Mouse (Mus musculus) kidney, adult 9 months (tissue): Measurements from ENCODE around the gene Dnaaf1.

Experiments
- DNase-seq: peaks from one replicate; pipeline ENCODE4 v3.0.0; 2022

The Dnaaf1 gene

DNA sequence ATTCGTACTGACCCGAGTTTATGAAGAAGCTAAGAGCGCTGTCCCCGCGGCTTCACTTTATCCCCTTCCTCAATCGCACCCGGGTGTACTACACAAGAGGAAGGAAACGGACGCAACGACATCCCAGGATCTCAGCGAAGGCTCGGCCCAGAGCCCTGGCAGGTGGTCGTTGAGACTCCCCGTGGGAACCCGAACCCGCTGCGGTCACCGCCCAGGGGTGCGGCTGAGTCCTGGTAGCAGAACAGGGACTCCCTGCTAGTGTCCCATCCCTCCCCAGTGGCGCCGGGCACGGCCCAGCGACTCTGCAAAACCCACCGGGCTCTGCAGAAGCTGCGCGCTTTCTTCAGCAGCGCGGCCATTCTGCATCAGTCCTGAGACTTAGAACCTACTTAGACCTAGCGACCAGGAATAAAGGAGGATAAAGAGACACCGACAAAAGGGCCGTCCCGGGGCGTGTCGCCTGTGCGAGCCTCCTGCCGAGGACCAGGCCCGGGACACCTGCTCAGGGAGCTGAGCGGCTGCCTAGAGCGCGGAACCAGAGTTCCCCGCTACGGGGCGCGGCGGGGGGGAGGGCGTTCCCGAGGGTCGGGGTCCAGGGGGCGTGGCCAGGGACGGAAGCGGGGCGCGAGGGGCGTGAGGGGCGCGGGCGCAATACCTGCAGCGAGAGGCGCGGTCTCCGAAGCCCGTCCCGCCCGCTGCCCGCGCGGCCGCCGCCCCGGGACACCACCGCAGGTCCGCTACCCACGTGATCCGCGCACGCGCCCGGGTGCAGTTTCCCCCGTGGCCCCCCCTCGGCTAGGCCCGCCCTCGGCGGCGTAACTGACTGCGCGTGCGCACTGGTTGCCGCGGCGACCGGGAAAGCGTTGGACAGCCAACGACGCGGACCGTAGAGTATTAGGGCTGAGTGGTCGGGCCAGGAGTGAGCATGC, at the start of gene Dnaaf1, which contains the start of gene Hsdl1:
Dnaaf1 (plus strand) TSS at position 799 of the 929 bp plus-strand sequence.
Hsdl1 (minus strand) TSS at position 747 of the 929 bp plus-strand sequence.
- peak; percentile 96 for DNase-seq

DNA sequence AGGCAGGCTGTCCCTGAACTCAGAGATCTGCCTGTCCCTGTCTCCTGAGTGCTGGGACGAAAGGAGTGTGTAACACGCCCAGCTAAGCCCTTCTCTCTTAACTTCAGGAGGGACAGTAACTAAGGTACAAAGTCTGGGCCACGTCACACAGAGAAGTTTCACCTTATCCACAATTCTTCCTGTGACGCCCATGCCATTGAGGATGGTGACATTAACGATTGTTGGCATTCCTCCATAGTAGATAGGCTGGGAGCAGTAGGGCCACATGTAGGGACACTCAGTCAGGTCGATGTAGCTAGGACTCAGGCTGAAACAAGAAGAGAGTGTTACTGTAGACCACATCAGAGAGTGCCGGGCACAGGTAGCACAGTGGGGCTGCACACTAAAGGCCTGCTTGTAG, 46.3 kb upstream of the Dnaaf1 start:
- DNase-seq: no peak

GRCm38 (mm10) chr8:119530937-119531336, 44.1 kb upstream of the Dnaaf1 start:
- no peak for DNase-seq

GRCm38 (mm10) chr8:119531397-119531796, 43.6 kb upstream of the Dnaaf1 start:
- no peak for DNase-seq

- no peak for DNase-seq
These were observed 43.1 kb upstream of the Dnaaf1 start for GRCm38 (mm10) chr8:119531973-119532372.

- DNase-seq: no peak
These were observed 30.4 kb upstream of the Dnaaf1 start for GRCm38 (mm10) chr8:119544606-119545005.

DNA sequence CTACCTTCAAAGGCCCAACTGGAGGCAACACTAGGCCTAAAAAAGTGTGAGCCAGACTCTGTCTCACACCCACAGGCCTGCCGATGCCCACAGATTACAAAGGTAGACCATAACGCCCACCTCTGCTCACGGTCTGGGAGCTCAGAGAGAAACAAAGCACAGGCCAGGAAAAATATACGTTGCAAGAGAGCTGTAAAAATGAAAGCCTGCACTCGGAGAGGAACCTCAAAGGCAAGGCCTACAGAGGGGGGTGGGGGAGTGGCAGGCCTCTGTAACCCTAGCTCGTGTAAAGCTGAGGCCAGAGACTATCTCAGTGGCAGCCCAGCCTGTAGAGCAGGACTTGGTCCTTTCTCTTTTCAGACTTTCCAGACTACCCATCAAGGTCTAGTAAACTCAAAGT, 29.9 kb upstream of the Dnaaf1 start:
- DNase-seq: no peak

DNA sequence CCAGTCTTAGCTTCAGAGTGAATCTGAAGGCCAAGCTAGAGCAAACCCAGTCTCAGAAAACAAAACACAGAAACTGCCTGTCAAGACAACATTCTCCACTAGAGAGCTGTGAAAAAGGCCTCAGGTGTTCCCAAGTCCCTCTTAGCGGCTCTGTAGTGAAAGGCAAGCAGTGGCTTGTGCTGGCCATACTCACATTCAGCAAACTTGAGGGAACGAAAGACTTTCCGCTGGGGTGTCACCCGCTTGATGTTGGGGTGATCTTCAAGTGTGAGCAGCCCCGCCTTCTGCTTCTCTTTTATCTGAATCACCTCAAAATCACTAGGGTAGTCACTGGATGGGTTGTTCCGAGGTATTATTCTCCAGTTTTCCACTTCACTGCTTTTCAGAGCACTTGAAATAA, 29.2 kb upstream of the Dnaaf1 start:
- no peak for DNase-seq

DNA sequence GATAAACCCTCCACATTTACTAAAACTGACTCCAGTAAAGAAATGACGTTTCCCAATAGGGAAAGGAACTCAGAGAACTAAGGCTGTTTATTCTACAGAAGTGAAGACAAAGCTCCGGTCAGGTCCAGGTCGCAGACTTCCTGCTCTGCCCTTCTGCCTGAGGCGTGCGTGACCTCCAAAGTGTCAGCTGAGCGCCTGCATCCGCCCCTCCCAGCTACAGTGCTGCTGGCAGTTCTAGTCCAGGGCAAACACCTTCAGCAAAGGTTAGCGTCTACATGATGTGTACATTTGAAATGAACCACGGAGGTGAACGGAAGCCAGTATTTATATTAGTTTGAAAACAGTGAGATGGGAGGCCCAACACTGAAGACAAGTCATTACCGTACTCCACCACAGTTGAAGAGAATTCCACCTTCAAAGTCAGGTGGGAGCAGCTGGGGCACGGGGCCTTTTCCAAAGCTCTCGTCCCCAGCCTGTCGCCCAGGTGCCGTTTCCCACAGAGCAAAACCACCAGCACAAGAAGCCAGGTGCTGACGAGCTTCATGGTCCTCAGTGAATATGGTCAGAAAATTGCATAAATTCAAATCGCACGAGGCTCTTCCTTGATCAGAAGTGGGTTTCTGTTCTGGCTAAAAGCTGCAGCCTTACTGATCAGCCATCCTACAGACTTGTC, 27.9 kb upstream of the Dnaaf1 start:
- no peak for DNase-seq

DNA sequence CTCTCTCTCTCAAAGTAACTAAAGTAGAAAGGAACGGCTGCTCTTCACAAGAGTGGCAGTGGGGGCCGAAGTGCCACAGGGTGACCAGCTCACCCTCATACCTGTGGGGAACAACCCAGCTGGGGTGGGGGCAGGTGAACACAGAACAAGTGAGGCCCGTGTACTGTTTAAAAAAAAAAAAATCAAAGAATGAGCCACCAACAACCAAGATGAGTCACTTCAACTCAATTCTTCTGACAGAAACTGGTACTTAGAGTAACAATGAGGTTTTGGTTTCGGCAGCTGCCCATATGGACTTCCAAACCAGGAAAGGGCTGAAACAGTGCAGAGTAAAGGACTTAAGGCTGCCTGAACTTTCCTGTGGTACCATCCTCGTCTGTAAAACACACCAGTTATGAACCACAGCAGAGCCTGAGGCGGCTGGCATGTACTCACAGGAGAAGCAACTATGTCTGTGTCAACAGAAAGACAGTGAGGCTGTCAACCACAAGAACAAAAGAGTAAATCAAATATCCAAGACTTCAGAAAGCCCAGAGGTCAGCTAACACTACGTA, 26.4 kb upstream of the Dnaaf1 start:
- DNase-seq: no peak

- DNase-seq: no peak
These were observed 22.1 kb upstream of the Dnaaf1 start for GRCm38 (mm10) chr8:119552967-119553366.

- peak; percentile 64 for DNase-seq
These were observed 19.2 kb upstream of the Dnaaf1 start for GRCm38 (mm10) chr8:119555861-119556260.

DNA sequence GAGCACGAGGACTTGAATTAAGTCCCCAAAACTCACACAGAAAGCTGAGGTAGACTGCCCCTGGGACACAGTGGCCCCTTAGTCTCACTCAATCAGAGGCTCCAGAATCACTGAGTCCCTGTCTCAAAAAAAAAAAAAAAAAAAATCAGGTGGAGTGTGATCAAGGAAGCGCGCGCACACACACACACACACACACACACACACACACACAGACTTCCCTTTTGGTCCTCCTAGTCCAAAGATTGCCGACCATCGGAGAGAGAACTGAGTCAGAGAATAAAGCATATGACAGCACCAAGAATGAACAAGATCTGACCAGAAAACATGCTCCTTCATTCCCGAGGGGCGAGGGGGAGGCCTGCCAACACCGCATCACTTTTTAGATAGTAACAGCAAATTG, 17.9 kb upstream of the Dnaaf1 start:
- DNase-seq: no peak

GRCm38 (mm10) chr8:119557821-119558602, 17.0 kb upstream of the Dnaaf1 start:
- DNase-seq: no peak

- DNase-seq: peak; percentile 98
These were observed 16.2 kb upstream of the Dnaaf1 start, which contains the start of gene Mbtps1 for GRCm38 (mm10) chr8:119558603-119559401. Mbtps1 (minus strand) TSS chr8:119558735.

GRCm38 (mm10) chr8:119559402-119559720, 15.7 kb upstream of the Dnaaf1 start:
- no peak for DNase-seq

DNA sequence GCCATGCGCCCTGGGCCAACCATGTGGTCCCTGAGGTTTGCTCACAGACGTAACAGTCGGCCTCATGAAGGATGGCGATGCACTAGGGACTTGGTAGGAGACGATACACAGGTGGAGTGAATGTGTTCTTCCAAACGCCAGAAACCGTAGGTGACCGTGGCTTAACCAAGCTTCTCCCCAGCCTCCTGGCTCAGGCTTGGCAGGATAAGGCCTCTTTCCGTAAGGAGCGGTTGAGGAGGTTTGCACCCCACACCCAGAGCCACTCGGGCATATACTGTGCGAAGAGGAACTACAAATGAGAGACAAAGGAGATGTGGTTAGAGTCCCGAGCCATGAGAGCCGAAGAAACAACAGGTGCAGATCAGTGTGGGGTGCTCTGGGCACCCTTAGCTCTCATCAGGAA, 11.2 kb upstream of the Dnaaf1 start:
- DNase-seq: no peak

DNA sequence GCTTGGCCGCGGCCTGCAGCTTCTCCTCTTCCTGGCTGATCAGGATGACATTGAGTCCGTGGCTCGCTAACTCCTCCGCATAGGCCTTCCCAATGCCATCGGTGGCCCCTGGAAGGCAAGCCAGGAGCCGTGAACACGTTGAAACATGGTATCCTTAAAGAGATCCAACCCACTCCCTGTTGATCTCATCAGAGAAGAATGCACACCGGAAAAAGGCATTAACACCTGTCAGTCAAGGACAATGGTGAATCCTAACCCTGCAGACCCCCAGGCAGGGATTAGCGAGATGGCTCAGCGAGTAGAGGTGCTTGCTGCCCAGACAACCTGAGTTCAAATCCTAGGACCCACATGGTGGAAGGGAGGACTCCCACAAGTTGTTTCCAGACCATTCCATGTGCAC, 8.7 kb upstream of the Dnaaf1 start:
- no peak for DNase-seq

- DNase-seq: peak; percentile 58
These were observed 6.8 kb upstream of the Dnaaf1 start for GRCm38 (mm10) chr8:119568251-119568650.

DNA sequence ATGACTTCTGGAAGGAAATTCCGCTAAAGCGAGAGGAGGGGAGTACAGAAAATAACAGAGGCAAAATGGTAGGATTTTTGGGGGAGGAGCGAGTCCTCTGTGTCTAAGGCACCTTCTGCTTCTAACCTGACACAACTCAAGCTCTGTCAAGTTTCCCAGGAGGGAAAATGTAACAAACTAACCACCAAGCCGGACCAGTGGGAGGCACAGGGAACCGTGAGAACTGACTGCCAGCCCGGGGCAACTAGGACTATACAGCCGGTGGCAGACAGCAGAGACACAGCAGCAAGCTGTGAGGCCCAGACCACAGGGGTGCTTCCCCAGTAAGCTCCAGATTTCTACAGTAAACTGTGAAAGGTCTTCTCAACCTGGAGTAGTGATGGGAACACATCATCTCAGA, 6.1 kb upstream of the Dnaaf1 start:
- no peak for DNase-seq

DNA sequence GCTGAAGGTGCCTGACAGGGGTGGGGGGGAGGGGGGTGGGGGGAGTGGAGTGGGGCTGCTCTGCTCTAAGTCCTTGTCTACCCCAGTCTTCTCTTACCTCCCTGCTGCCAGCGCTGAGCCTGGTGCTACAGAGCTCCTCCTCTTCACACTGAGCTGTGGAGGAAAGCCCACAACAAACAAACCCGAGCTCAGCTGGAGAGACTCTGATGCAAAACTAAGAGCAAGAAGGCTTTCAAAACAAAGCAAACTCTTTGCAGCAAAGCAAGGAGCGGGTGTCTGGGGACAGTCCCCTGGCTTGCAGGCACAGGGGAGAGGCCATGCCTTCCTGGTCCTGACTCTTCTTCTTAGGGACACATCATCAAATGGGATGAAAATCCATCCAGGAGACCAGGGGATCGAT, 5.2 kb upstream of the Dnaaf1 start:
- no peak for DNase-seq

GRCm38 (mm10) chr8:119571135-119571534, 3.9 kb upstream of the Dnaaf1 start:
- DNase-seq: no peak
